Mouse (Mus musculus): ENCODE measurements at regions not wholly inside any gene's neighbourhood (a gene's known extent, or its start where the extent isn't known, plus 50 kb on each side); places are given as distances from the start of the nearest gene placed in this dataset.

GRCm38 (mm10) chr6:104989863-104990262, 497.3 kb downstream of the Cntn6 start:
- TF ChIP-seq CTCF (IDR thresholded peaks at IDR 0.05; ENCODE audit: low read depth) (no peak), EP300 (IDR thresholded peaks at IDR 0.05; ENCODE audit: low read depth) (no peak)

Data from liver, embryonic 14.5 days (tissue).